Mouse (Mus musculus) mouse embryonic stem cell (cell line): ENCODE data around the gene Slc8a1.

Source experiments
- in situ Hi-C, 2 experiments: fragments of 300-500 bp; cut with MboI; formaldehyde crosslinking; loops; 1 replicate in 1 of 2; 3 replicates in 1 of 2; pipeline ENCODE4 v1.14.3; 2019 to 2020; ENCODE audit warnings: low sequenced_read_pairs in 2 of 2, low pct_unique_long_range_greater_than_20kb in 1 of 2, mixed read lengths in 1 of 2; ENCODE audit not compliant: unreplicated experiment in 1 of 2

Gene Slc8a1

GRCm38 (mm10) chr17:81738311-81738755, at the start of gene Slc8a1:
Gene Slc8a1, minus strand, starts transcription at chr17:81738377.
- in situ Hi-C loops = no loop called here

GRCm38 (mm10) chr17:81787350-81787749, 49.2 kb upstream of the Slc8a1 start:
- in situ Hi-C loops = no loop called here

- in situ Hi-C loops = no loop called here
Measured at GRCm38 (mm10) chr17:81782326-81782725, 44.1 kb upstream of the Slc8a1 start.

- in situ Hi-C loops = no loop called here
Measured at GRCm38 (mm10) chr17:81781491-81781890, 43.3 kb upstream of the Slc8a1 start.

- in situ Hi-C loops = no loop called here
Measured at GRCm38 (mm10) chr17:81779883-81780282, 41.7 kb upstream of the Slc8a1 start.

GRCm38 (mm10) chr17:81750664-81751063, 12.5 kb upstream of the Slc8a1 start:
- in situ Hi-C loops = no loop called here

- in situ Hi-C loops = no loop called here
Measured at GRCm38 (mm10) chr17:81743034-81743433, 4.9 kb upstream of the Slc8a1 start.

GRCm38 (mm10) chr17:81740576-81740975, 2.4 kb upstream of the Slc8a1 start:
- in situ Hi-C loops = no loop called here

GRCm38 (mm10) chr17:81737779-81738178, 398 bp downstream of the Slc8a1 start:
- in situ Hi-C loops = no loop called here

GRCm38 (mm10) chr17:81737309-81737708, 868 bp downstream of the Slc8a1 start:
- in situ Hi-C loops = no loop called here

GRCm38 (mm10) chr17:81735583-81735982, 2.6 kb downstream of the Slc8a1 start:
- in situ Hi-C loops = no loop called here

GRCm38 (mm10) chr17:81729891-81730290, 8.3 kb downstream of the Slc8a1 start:
- in situ Hi-C loops = no loop called here

- in situ Hi-C loops = no loop called here
Measured at GRCm38 (mm10) chr17:81712273-81712751, 25.9 kb downstream of the Slc8a1 start.

- in situ Hi-C loops = no loop called here
Measured at GRCm38 (mm10) chr17:81704761-81705160, 33.4 kb downstream of the Slc8a1 start.

GRCm38 (mm10) chr17:81703258-81703657, 34.9 kb downstream of the Slc8a1 start:
- in situ Hi-C loops = no loop called here

GRCm38 (mm10) chr17:81701701-81702100, 36.5 kb downstream of the Slc8a1 start:
- in situ Hi-C loops = no loop called here

GRCm38 (mm10) chr17:81698789-81699188, 39.4 kb downstream of the Slc8a1 start:
- in situ Hi-C loops = no loop called here

- in situ Hi-C loops = no loop called here
Measured at GRCm38 (mm10) chr17:81697695-81698094, 40.5 kb downstream of the Slc8a1 start.

- in situ Hi-C loops = no loop called here
Measured at GRCm38 (mm10) chr17:81694977-81695376, 43.2 kb downstream of the Slc8a1 start.

- in situ Hi-C loops = no loop called here
Measured at GRCm38 (mm10) chr17:81679616-81680015, 58.6 kb downstream of the Slc8a1 start.

- in situ Hi-C loops = no loop called here
Measured at GRCm38 (mm10) chr17:81677450-81677849, 60.7 kb downstream of the Slc8a1 start.
